Mouse (Mus musculus) MEL (cell line): ENCODE data around the gene Dgcr8. TPM values are rescaled to one million over a fixed set of nuclear protein-coding genes. Genes with fewer than 3 reads are reported as not detected.

Source experiments
- DNase-seq: peaks from one replicate; pipeline ENCODE4 v3.0.0; 2011; ENCODE audit warnings: low read depth, low spot score
- H3K27ac ChIP-seq: 2 replicates; pipeline ENCODE4 v1.5.1; 2012; ENCODE audit warnings: low read depth, mild to moderate bottlenecking, control low read depth, low read length, moderate library complexity; ENCODE audit not compliant: control insufficient read depth
- H3K27me3 ChIP-seq, 2 experiments: fragments of 150-350 bp in 1 of 2; sonication (generic) in 1 of 2; 2 replicates each; pipeline ENCODE4 v1.6.1; 2012; ENCODE audit warnings: low read length in 2 of 2, mild to moderate bottlenecking in 2 of 2, improper control_type of control experiment in 1 of 2, moderate library complexity in 1 of 2; ENCODE audit not compliant: insufficient read depth in 2 of 2, control insufficient read depth in 1 of 2
- H3K36me3 ChIP-seq, 2 experiments: 2 replicates each; pipeline ENCODE4 v1.6.1; 2012 to 2014; ENCODE audit warnings: low read length in 2 of 2, improper control_type of control experiment in 1 of 2, inconsistent platforms in 1 of 2, mild to moderate bottlenecking in 1 of 2; ENCODE audit not compliant: insufficient read depth in 2 of 2, control insufficient read depth in 1 of 2
- H3K4me1 ChIP-seq, 2 experiments: fragments of 150-350 bp in 1 of 2; sonication (generic) in 1 of 2; 2 replicates each; pipeline ENCODE4 v1.6.1; 2012; ENCODE audit warnings: low read length in 2 of 2, improper control_type of control experiment in 1 of 2, mild to moderate bottlenecking in 1 of 2; ENCODE audit not compliant: insufficient read depth in 2 of 2, control insufficient read depth in 1 of 2
- H3K4me3 ChIP-seq, 2 experiments: fragments of 150-350 bp in 1 of 2; sonication (generic) in 1 of 2; 2 replicates each; pipeline ENCODE4 v1.5.1; 2012; ENCODE audit warnings: low read depth in 2 of 2, low read length in 2 of 2, mild to moderate bottlenecking in 2 of 2, moderate library complexity in 2 of 2, control low read depth in 1 of 2, improper control_type of control experiment in 1 of 2; ENCODE audit not compliant: control insufficient read depth in 1 of 2, insufficient read depth in 1 of 2
- H3K79me2 ChIP-seq: 2 replicates; pipeline ENCODE4 v1.6.1; 2012; ENCODE audit warnings: mild to moderate bottlenecking, low read length, moderate library complexity; ENCODE audit not compliant: control insufficient read depth, poor library complexity, insufficient read depth
- H3K9ac ChIP-seq: 2 replicates; pipeline ENCODE4 v1.6.1; 2012; ENCODE audit warnings: low read depth, mild to moderate bottlenecking, control low read depth, low read length, moderate library complexity; ENCODE audit not compliant: control insufficient read depth, poor library complexity, severe bottlenecking
- H3K9me3 ChIP-seq: fragments of 150-350 bp; sonication (generic); replicated peaks from 2 replicates; pipeline ENCODE4 v1.6.1; 2012; ENCODE audit warnings: mild to moderate bottlenecking, low read length, improper control_type of control experiment, moderate library complexity; ENCODE audit not compliant: insufficient read depth
- EP300 ChIP-seq, 2 experiments: IDR thresholded peaks; 2 replicates each; pipeline ENCODE4 v1.6.1; 2011; ENCODE audit warnings: improper control_type of control experiment in 2 of 2, low read length in 2 of 2, low read depth in 1 of 2, mild to moderate bottlenecking in 1 of 2
- MAFK ChIP-seq: IDR thresholded peaks from 2 replicates; pipeline ENCODE4 v1.6.1; 2011; ENCODE audit warnings: low read depth, mild to moderate bottlenecking, low read length, improper control_type of control experiment, borderline replicate concordance
- MAZ ChIP-seq: IDR thresholded peaks from 2 replicates; pipeline ENCODE4 v1.6.1; 2012; ENCODE audit warnings: low read depth, mild to moderate bottlenecking, inconsistent platforms, low read length, improper control_type of control experiment
- MXI1 ChIP-seq: IDR thresholded peaks from 2 replicates; pipeline ENCODE4 v1.6.1; 2011; ENCODE audit warnings: mild to moderate bottlenecking, low read depth, low read length, improper control_type of control experiment
- MYB ChIP-seq: IDR thresholded peaks from 2 replicates; pipeline ENCODE4 v1.6.1; 2011; ENCODE audit warnings: mild to moderate bottlenecking, low read depth, low read length, improper control_type of control experiment
- NRF1 ChIP-seq: IDR thresholded peaks from 2 replicates; pipeline ENCODE4 v1.6.1; 2014; ENCODE audit warnings: low read depth, mild to moderate bottlenecking, inconsistent platforms, low read length, improper control_type of control experiment, moderate library complexity; ENCODE audit not compliant: poor library complexity, insufficient read depth, severe bottlenecking
- POLR2A ChIP-seq, 2 experiments: IDR thresholded peaks; 2 replicates each; pipeline ENCODE4 v1.6.1; 2011 to 2012; ENCODE audit warnings: low read length in 2 of 2, mild to moderate bottlenecking in 2 of 2, control low read depth in 1 of 2, improper control_type of control experiment in 1 of 2, low read depth in 1 of 2, moderate library complexity in 1 of 2; ENCODE audit not compliant: control insufficient read depth in 1 of 2, insufficient read depth in 1 of 2, poor library complexity in 1 of 2
- POLR2AphosphoS2 ChIP-seq: IDR thresholded peaks from 2 replicates; pipeline ENCODE4 v1.6.1; 2011; ENCODE audit warnings: low read length, improper control_type of control experiment
- SIN3A ChIP-seq: IDR thresholded peaks from 2 replicates; pipeline ENCODE4 v1.6.1; 2012; ENCODE audit warnings: low read length, improper control_type of control experiment, inconsistent platforms
- TAL1 ChIP-seq: IDR thresholded peaks from 2 replicates; pipeline ENCODE4 v1.6.1; 2012; ENCODE audit warnings: mild to moderate bottlenecking, inconsistent platforms, low read length, moderate library complexity, mixed read lengths
- ZKSCAN1 ChIP-seq: IDR thresholded peaks from 2 replicates; pipeline ENCODE4 v1.6.1; 2012; ENCODE audit warnings: low read depth, mild to moderate bottlenecking, inconsistent platforms, low read length, improper control_type of control experiment, moderate library complexity
- ZMIZ1 ChIP-seq: IDR thresholded peaks from 2 replicates; pipeline ENCODE4 v1.6.1; 2012; ENCODE audit warnings: low read depth, mild to moderate bottlenecking, inconsistent platforms, low read length, improper control_type of control experiment, moderate library complexity
- polyA plus RNA-seq, 2 experiments: library from polyadenylated mRNA; stranded (reverse) in 1 of 2; unstranded in 1 of 2; fragments of >175 nt in 1 of 2; fragments of >200 nt in 1 of 2; gene quantifications; 2 replicates each; pipeline versions ENCODE4 v1.2.1 to v1.2.4; 2012; ENCODE audit warnings: low replicate concordance in 2 of 2, low read depth in 1 of 2; ENCODE audit not compliant: insufficient read length in 2 of 2, insufficient read depth in 1 of 2, missing spikeins in 1 of 2
- total RNA-seq: library from RNA; depleted of rRNA; stranded (reverse); fragments of 300-350 nt; gene quantifications from 2 replicates; pipeline ENCODE4 v1.2.3, GENCODE M21; 2012

Gene Dgcr8
- total and polyA plus RNA-seq, 3 experiments, result 39.6 to 40.3 TPM; not detected in 1

DNA sequence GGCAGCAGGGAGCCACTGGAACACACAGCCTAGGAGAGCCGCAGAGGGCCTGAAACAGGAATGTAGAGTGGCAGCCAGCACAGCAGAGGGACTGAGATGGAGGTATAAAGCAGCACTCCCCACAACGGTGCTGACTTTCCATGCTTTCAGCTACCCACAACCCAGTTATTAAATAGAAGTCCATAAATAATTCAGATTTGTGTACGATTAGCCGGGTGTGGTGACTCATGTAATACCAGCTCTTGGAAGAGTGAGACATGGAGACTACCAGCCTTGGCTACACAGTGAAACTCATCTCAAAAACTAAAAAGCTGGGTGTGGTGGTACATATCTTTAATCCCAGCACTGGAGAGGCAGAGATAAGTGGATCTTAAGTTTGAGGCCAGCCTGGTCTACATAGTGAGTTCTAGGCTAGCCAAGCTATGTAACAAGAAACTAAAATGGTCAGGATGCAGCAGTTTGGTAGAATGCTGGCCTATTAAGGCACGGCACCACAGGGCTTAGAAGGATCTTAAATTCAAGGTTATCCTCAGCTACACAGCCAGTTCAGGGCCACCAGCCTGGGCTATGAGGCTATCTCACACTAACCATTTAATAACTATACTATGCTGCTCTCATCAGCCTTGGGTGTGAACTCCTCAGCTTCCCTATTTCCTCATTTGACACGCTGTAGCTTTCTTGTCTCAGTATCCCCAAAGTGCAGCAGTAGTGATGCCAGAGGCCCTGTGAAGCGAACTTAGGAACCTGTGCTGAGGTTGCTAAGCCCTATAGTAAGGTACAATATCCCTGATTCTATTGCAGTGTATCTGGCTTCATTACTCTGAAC, 52.2 kb downstream of the Dgcr8 start:
- no peaks in the 10 kb centered on the region for H3K27me3 ChIP-seq
- peak; percentile 68 for DNase-seq
- peaks cover 8 to 14% of the 10 kb centered on the region in 2 experiments for H3K36me3 ChIP-seq
- no peak overlapping the region for H3K27ac ChIP-seq
- H3K4me1 ChIP-seq, result peaks cover 0 to 15% of the 10 kb centered on the region in 2 experiments; a peak in 3 of 4 replicates
- TF ChIP-seq MYB (0 out of 2 replicates have a peak, but pooled peaks have one; percentile 6), POLR2AphosphoS2 (peak; percentile 66), EP300 (IDR thresholded peaks at IDR 0.05; ENCODE audit: low read depth in 1 of 2, low read length in 2 of 2) (0 out of 4 replicates have a peak, but pooled peaks of 1 of the 2 experiments have one; percentile 6), MAZ (no peak), ZMIZ1 (peak; percentile 57; the same call in 1 of the 2 replicates), MAFK (no peak), POLR2A (IDR thresholded peaks at IDR 0.05; ENCODE audit: control insufficient read depth in 1 of 2, insufficient read depth in 1 of 2, low read depth in 1 of 2, low read length in 2 of 2, poor library complexity in 1 of 2) (peak in 1 of 2 experiments; percentile 61; a peak in 2 of 4 replicates)
- TF ChIP-seq, all 39 proteins: peak for 5
- peaks cover 12% of the 10 kb centered on the region for H3K79me2 ChIP-seq
- no peak overlapping the region for H3K4me3 ChIP-seq
- H3K9ac ChIP-seq, result no peak overlapping the region
- no peaks in the 10 kb centered on the region for H3K9me3 ChIP-seq

- TF ChIP-seq SIN3A, result 0 out of 2 replicates have a peak, but pooled peaks have one; percentile 19
- TF ChIP-seq TAL1, result no peak
- TF ChIP-seq MXI1, result peak; percentile 35; the same call in 1 of the 2 replicates
- TF ChIP-seq ZKSCAN1, result no peak
- TF ChIP-seq NRF1, result peak; percentile 71
- Histone ChIP-seq H3K27ac (no peak overlapping the region), H3K36me3 (peaks cover 7 to 8% of the 10 kb centered on the region in 2 experiments; a peak in 3 of 4 replicates), H3K9ac (peak overlapping the region; percentile 74), H3K79me2 (peaks cover 19% of the 10 kb centered on the region), H3K9me3 (no peaks in the 10 kb centered on the region), H3K27me3 (no peaks in the 10 kb centered on the region), H3K4me3 (peak overlapping the region; percentile 82 to 96), H3K4me1 (peaks cover 0 to 15% of the 10 kb centered on the region in 2 experiments; a peak in 3 of 4 replicates)
- DNase-seq, result no peak
Observed at GRCm38 (mm10) chr16:18235389-18236065, 53.5 kb downstream of the Dgcr8 start.
